Mouse (Mus musculus): ENCODE measurements around the gene A330070K13Rik. TPM values are rescaled to one million over a fixed set of nuclear protein-coding genes. Genes with fewer than 3 reads are reported as not detected.
A peak's percentile ranks its signal among the peaks of the same experiment; 100 is the strongest.

A330070K13Rik gene
- 0.81 TPM in 2 replicates for polyA plus RNA-seq (2012; rRNA removed)

- TF ChIP-seq POLR2A (IDR thresholded peaks at IDR 0.05; ENCODE audit: extremely low read depth, insufficient read depth, low read length) (peak; percentile 30; the same call in 1 of the 2 replicates), CTCF (IDR thresholded peaks at IDR 0.05; ENCODE audit: extremely low read depth, insufficient read depth, low read length) (no peak)
- no peaks in the 10 kb centered on the region for H3K4me1 ChIP-seq (ENCODE audit: control insufficient read depth, insufficient read depth, low read length)
- H3K27ac ChIP-seq (ENCODE audit: insufficient read depth, low read length): no peak within 1 kb of the TSS
- peak within 1 kb of the TSS; percentile 51 for H3K4me3 ChIP-seq (ENCODE audit: insufficient read depth, low read length)
Measured at GRCm38 (mm10) chr5:130384222-130384912, at the start of gene A330070K13Rik. Gene A330070K13Rik, minus strand, starts transcription at chr5:130384631.

GRCm38 (mm10) chr5:130411516-130411915, 27.1 kb upstream of the A330070K13Rik start:
- Histone ChIP-seq H3K4me1 (ENCODE audit: control insufficient read depth, insufficient read depth, low read length) (no peaks in the 10 kb centered on the region), H3K27ac (ENCODE audit: insufficient read depth, low read length) (no peak overlapping the region), H3K4me3 (ENCODE audit: insufficient read depth, low read length) (no peak overlapping the region)
- no peak for TF ChIP-seq POLR2A (IDR thresholded peaks at IDR 0.05; ENCODE audit: extremely low read depth, insufficient read depth, low read length)
- no peak for TF ChIP-seq CTCF (IDR thresholded peaks at IDR 0.05; ENCODE audit: extremely low read depth, insufficient read depth, low read length)

GRCm38 (mm10) chr5:130409706-130410105, 25.3 kb upstream of the A330070K13Rik start:
- no peak overlapping the region for H3K4me3 ChIP-seq (ENCODE audit: insufficient read depth, low read length)
- TF ChIP-seq POLR2A (IDR thresholded peaks at IDR 0.05; ENCODE audit: extremely low read depth, insufficient read depth, low read length) (no peak), CTCF (IDR thresholded peaks at IDR 0.05; ENCODE audit: extremely low read depth, insufficient read depth, low read length) (no peak)
- H3K4me1 ChIP-seq (ENCODE audit: control insufficient read depth, insufficient read depth, low read length): no peaks in the 10 kb centered on the region
- no peak overlapping the region for H3K27ac ChIP-seq (ENCODE audit: insufficient read depth, low read length)

- TF ChIP-seq CTCF (IDR thresholded peaks at IDR 0.05; ENCODE audit: extremely low read depth, insufficient read depth, low read length) (peak; percentile 87), POLR2A (IDR thresholded peaks at IDR 0.05; ENCODE audit: extremely low read depth, insufficient read depth, low read length) (no peak)
- no peak overlapping the region for H3K4me3 ChIP-seq (ENCODE audit: insufficient read depth, low read length)
- H3K27ac ChIP-seq (ENCODE audit: insufficient read depth, low read length): no peak overlapping the region
- H3K4me1 ChIP-seq (ENCODE audit: control insufficient read depth, insufficient read depth, low read length): no peaks in the 10 kb centered on the region
Measured at GRCm38 (mm10) chr5:130405201-130405600, 20.8 kb upstream of the A330070K13Rik start.

- H3K27ac ChIP-seq (ENCODE audit: insufficient read depth, low read length): no peak overlapping the region
- no peak overlapping the region for H3K4me3 ChIP-seq (ENCODE audit: insufficient read depth, low read length)
- no peaks in the 10 kb centered on the region for H3K4me1 ChIP-seq (ENCODE audit: control insufficient read depth, insufficient read depth, low read length)
- no peak for TF ChIP-seq POLR2A (IDR thresholded peaks at IDR 0.05; ENCODE audit: extremely low read depth, insufficient read depth, low read length)
- no peak for TF ChIP-seq CTCF (IDR thresholded peaks at IDR 0.05; ENCODE audit: extremely low read depth, insufficient read depth, low read length)
Measured at GRCm38 (mm10) chr5:130400136-130400917, 15.9 kb upstream of the A330070K13Rik start.

- Histone ChIP-seq H3K4me1 (ENCODE audit: control insufficient read depth, insufficient read depth, low read length) (no peaks in the 10 kb centered on the region), H3K4me3 (ENCODE audit: insufficient read depth, low read length) (no peak overlapping the region), H3K27ac (ENCODE audit: insufficient read depth, low read length) (no peak overlapping the region)
- TF ChIP-seq POLR2A (IDR thresholded peaks at IDR 0.05; ENCODE audit: extremely low read depth, insufficient read depth, low read length) (no peak), CTCF (IDR thresholded peaks at IDR 0.05; ENCODE audit: extremely low read depth, insufficient read depth, low read length) (no peak)
Measured at GRCm38 (mm10) chr5:130395142-130395541, 10.7 kb upstream of the A330070K13Rik start.

GRCm38 (mm10) chr5:130394386-130394785, 10.0 kb upstream of the A330070K13Rik start:
- TF ChIP-seq CTCF (IDR thresholded peaks at IDR 0.05; ENCODE audit: extremely low read depth, insufficient read depth, low read length) (no peak), POLR2A (IDR thresholded peaks at IDR 0.05; ENCODE audit: extremely low read depth, insufficient read depth, low read length) (no peak)
- Histone ChIP-seq H3K27ac (ENCODE audit: insufficient read depth, low read length) (no peak overlapping the region), H3K4me1 (ENCODE audit: control insufficient read depth, insufficient read depth, low read length) (no peaks in the 10 kb centered on the region), H3K4me3 (ENCODE audit: insufficient read depth, low read length) (no peak overlapping the region)

- Histone ChIP-seq H3K27ac (ENCODE audit: insufficient read depth, low read length) (no peak overlapping the region), H3K4me1 (ENCODE audit: control insufficient read depth, insufficient read depth, low read length) (no peaks in the 10 kb centered on the region), H3K4me3 (ENCODE audit: insufficient read depth, low read length) (no peak overlapping the region)
- TF ChIP-seq CTCF (IDR thresholded peaks at IDR 0.05; ENCODE audit: extremely low read depth, insufficient read depth, low read length) (no peak), POLR2A (IDR thresholded peaks at IDR 0.05; ENCODE audit: extremely low read depth, insufficient read depth, low read length) (no peak)
Measured at GRCm38 (mm10) chr5:130393618-130394355, 9.4 kb upstream of the A330070K13Rik start.

GRCm38 (mm10) chr5:130386418-130386817, 2.0 kb upstream of the A330070K13Rik start:
- H3K27ac ChIP-seq (ENCODE audit: insufficient read depth, low read length): no peak overlapping the region
- TF ChIP-seq CTCF (IDR thresholded peaks at IDR 0.05; ENCODE audit: extremely low read depth, insufficient read depth, low read length) (no peak), POLR2A (IDR thresholded peaks at IDR 0.05; ENCODE audit: extremely low read depth, insufficient read depth, low read length) (no peak)

More at GRCm38 (mm10) chr5:130386418-130386817, 2.0 kb upstream of the A330070K13Rik start:
- Histone ChIP-seq H3K4me1 (ENCODE audit: control insufficient read depth, insufficient read depth, low read length) (no peaks in the 10 kb centered on the region), H3K4me3 (ENCODE audit: insufficient read depth, low read length) (no peak overlapping the region)
